Mouse (Mus musculus) forebrain, embryonic 12.5 days (tissue): ENCODE results near the gene Gm10271. TPM values are rescaled to one million over a fixed set of nuclear protein-coding genes. Genes with fewer than 3 reads are reported as not detected.

ENCODE experiments used
- ATAC-seq: fragments of 200-750 bp; cut with Nextera tagmentation; 2 replicates; pipeline ENCODE4 v1.8.0; 2017; ENCODE audit warnings: moderate TSS enrichment; ENCODE audit not compliant: low FRiP score
- H3K27ac ChIP-seq: fragments of 300-500 bp; sonication (generic); 2 replicates; pipeline ENCODE4 v1.5.1; 2016; ENCODE audit warnings: mild to moderate bottlenecking
- H3K27me3 ChIP-seq: fragments of 300-500 bp; sonication (generic); 2 replicates; pipeline ENCODE4 v1.6.1; 2016; ENCODE audit warnings: mild to moderate bottlenecking
- H3K36me3 ChIP-seq: fragments of 300-500 bp; sonication (generic); replicated peaks from 2 replicates; pipeline ENCODE4 v1.6.1; 2016; ENCODE audit warnings: mild to moderate bottlenecking
- H3K4me1 ChIP-seq: fragments of 300-500 bp; sonication (generic); 2 replicates; pipeline ENCODE4 v1.6.1; 2016
- H3K4me2 ChIP-seq: fragments of 300-500 bp; sonication (generic); 2 replicates; pipeline ENCODE4 v1.6.1; 2016; ENCODE audit warnings: mild to moderate bottlenecking, moderate library complexity
- H3K4me3 ChIP-seq: fragments of 300-500 bp; sonication (generic); replicated peaks from 2 replicates; pipeline ENCODE4 v1.5.1; 2016; ENCODE audit warnings: mild to moderate bottlenecking
- H3K9ac ChIP-seq: fragments of 300-500 bp; sonication (generic); 2 replicates; pipeline ENCODE4 v1.6.1; 2016; ENCODE audit warnings: mild to moderate bottlenecking
- H3K9me3 ChIP-seq: fragments of 300-500 bp; sonication (generic); 2 replicates; pipeline ENCODE4 v1.6.1; 2016
- WGBS: fragments of 180-500 bp; shearing (Covaris S2); methylation state at CpG from one replicate; pipeline ENCODE4 v1.1.7; 2016; 5-methylcytosine and 5-hydroxymethylcytosine counted together
- polyA plus RNA-seq: library from polyadenylated mRNA; unstranded; fragments of >200 nt; fragmentation: Nextera tagmentation; extraction: Ambion mirVana; gene quantifications from 2 replicates; pipeline ENCODE4 v1.2.1, GENCODE M21; 2016

The Gm10271 gene
- polyA plus RNA-seq, 1 experiment from 2014 or later = not detected

- no peak overlapping the region for H3K4me3 ChIP-seq
- H3K9me3 ChIP-seq = no peaks in the 10 kb centered on the region
- no peaks in the 10 kb centered on the region for H3K27me3 ChIP-seq
- peaks cover 87% of the 10 kb centered on the region for H3K36me3 ChIP-seq
- WGBS = 87% methylated on average over 15 of the region's 15 CpGs
- H3K4me2 ChIP-seq = no peak overlapping the region
- no peak for ATAC-seq
- H3K4me1 ChIP-seq = no peaks in the 10 kb centered on the region
- no peak overlapping the region for H3K9ac ChIP-seq
- H3K27ac ChIP-seq = no peak overlapping the region
Measured at GRCm38 (mm10) chr10:116908901-116909642, 63.3 kb downstream of the Gm10271 start.

Other genes starting within 250 kb of the Gm10271 start
- 0.06 and 0.08 TPM in 2 replicates for gene Myrfl, start 75.7 kb downstream of the Gm10271 start, polyA plus RNA-seq
- 42.6 and 47.2 TPM in 2 replicates for gene Rab3ip, start 21.8 kb downstream of the Gm10271 start, polyA plus RNA-seq
- gene Best3, start 13.7 kb upstream of the Gm10271 start, polyA plus RNA-seq = 0.09 TPM in 1 of 2 replicates, not detected in the other
- gene Lrrc10, start 72.7 kb upstream of the Gm10271 start, polyA plus RNA-seq = not detected in 2 replicates
- 263 and 274 TPM in 2 replicates for gene Cct2, start 91.2 kb upstream of the Gm10271 start, polyA plus RNA-seq
- 23.6 and 25.6 TPM in 2 replicates for gene Frs2, start 175.9 kb upstream of the Gm10271 start, polyA plus RNA-seq